ENCODE assay signal across 13 mouse cellular contexts in the genomic region with DNA sequence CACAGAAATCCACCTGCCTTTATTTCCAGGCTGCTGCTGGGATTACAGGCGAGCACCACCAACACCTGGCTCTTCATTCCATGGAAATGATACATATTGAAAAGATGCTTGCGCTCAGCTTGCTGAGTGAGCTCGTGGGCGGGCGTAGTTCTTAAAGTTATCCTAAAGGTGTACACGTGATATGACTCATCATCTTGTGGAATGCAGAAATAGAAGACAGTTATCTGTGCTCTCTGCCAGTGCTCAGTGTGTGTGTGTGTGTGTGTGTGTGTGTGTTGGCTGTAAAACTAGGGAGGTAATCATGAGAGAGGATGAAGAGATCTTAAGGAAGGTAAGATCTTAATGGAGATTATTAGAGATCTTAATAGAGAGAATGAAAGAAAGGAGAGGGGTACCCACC. TPM values are rescaled to one million over a fixed set of nuclear protein-coding genes. Genes with fewer than 3 reads are reported as not detected.
DNase-seq lines count a peak whose midpoint lies in the region.
"Had no signal": no experiment of that assay in that cellular context is flagged by ENCODE, and none has a peak within 500 bp of the region (broad histone marks: within the 10 kb centered on the region; RNA-seq: fewer than 3 reads in every experiment).

No protein-coding gene starts in this region.

- peak; percentile 56 for DNase-seq in layer of hippocampus, adult 9-11 months
- no peak for DNase-seq in layer of hippocampus, postnatal 10 days (ENCODE audit: low spot score in 2 of 2)
- peak; percentile 55 for DNase-seq in MEL-GATA-1-ER (ENCODE audit: extremely low read depth, low read depth)
- DNase-seq in frontal cortex, postnatal 36 days (ENCODE audit: low spot score in 2 of 2) = peak; percentile 57 to 79
- DNase-seq in right cerebral cortex, postnatal 10 days (ENCODE audit: low spot score in 2 of 2) = peak; percentile 61 to 68
- DNase-seq in spleen, postnatal 10 days (ENCODE audit: low spot score in 2 of 2) = no peak
- no peak for DNase-seq in kidney, adult 11 months
- DNase-seq in adipocyte (ENCODE audit: low spot score) = no peak
- DNase-seq: adrenal gland, postnatal 36 days; cerebellum, adult 11 months; heart, postnatal 4 days; kidney, adult 2 months; lung, postnatal 36 days had no signal

RNA-seq across cellular contexts. Expression of gene Ppp2r5a, which starts 11.4 kb away (rescaled TPM):
- total RNA-seq in layer of hippocampus, postnatal 10 days (2021) = 10 to 100 TPM; 56.0 to 59.1 TPM

Comparison
In these comparisons a context has a peak if more than half of its experiments do, and no peak if none do; other contexts are left out.
1. DNase-seq: peak in layer of hippocampus, adult 9-11 months (single experiment), MEL-GATA-1-ER (single experiment), frontal cortex, postnatal 36 days (2 of 2) and right cerebral cortex, postnatal 10 days (2 of 2); none in layer of hippocampus, postnatal 10 days (0 of 2), spleen, postnatal 10 days (0 of 2), kidney, adult 11 months (single experiment) and adipocyte (single experiment).